Mouse (Mus musculus) liver, embryonic 16.5 days (tissue): ENCODE data around the gene Bcl11a. TPM values are rescaled to one million over a fixed set of nuclear protein-coding genes. Genes with fewer than 3 reads are reported as not detected.
A peak's percentile ranks its signal among the peaks of the same experiment; 100 is the strongest.

ENCODE experiments used
- ATAC-seq: fragments of 200-750 bp; cut with Nextera tagmentation; 2 replicates; pipeline ENCODE4 v1.8.0; 2017; ENCODE audit warnings: low read depth, mild to moderate bottlenecking, moderate number of reproducible peaks, moderate library complexity
- H3K27ac ChIP-seq: fragments of 300-500 bp; sonication (generic); 2 replicates; pipeline ENCODE4 v1.5.1; 2014; ENCODE audit warnings: mild to moderate bottlenecking, low read length
- H3K27me3 ChIP-seq: fragments of 300-500 bp; sonication (generic); 2 replicates; pipeline ENCODE4 v1.6.1; 2014; ENCODE audit warnings: low read depth, low read length, mixed read lengths; ENCODE audit not compliant: control insufficient read depth, insufficient read depth
- H3K36me3 ChIP-seq: fragments of 300-500 bp; sonication (generic); 2 replicates; pipeline ENCODE4 v1.6.1; 2014; ENCODE audit warnings: mild to moderate bottlenecking; ENCODE audit not compliant: control insufficient read depth, insufficient read depth
- H3K4me1 ChIP-seq: fragments of 300-500 bp; sonication (generic); 2 replicates; pipeline ENCODE4 v1.6.1; 2014; ENCODE audit warnings: low read depth, low read length, mixed read lengths; ENCODE audit not compliant: control insufficient read depth
- H3K4me2 ChIP-seq: fragments of 300-500 bp; sonication (generic); 2 replicates; pipeline ENCODE4 v1.6.1; 2014; ENCODE audit warnings: low read depth, low read length, mixed read lengths
- H3K4me3 ChIP-seq: fragments of 300-500 bp; sonication (generic); 2 replicates; pipeline ENCODE4 v1.5.1; 2014; ENCODE audit warnings: low read depth, mild to moderate bottlenecking, low read length
- H3K9ac ChIP-seq: fragments of 300-500 bp; sonication (generic); 2 replicates; pipeline ENCODE4 v1.6.1; 2014; ENCODE audit warnings: low read depth, low read length
- H3K9me3 ChIP-seq: fragments of 300-500 bp; sonication (generic); replicated peaks from 2 replicates; pipeline ENCODE4 v1.6.1; 2016; ENCODE audit warnings: low read length; ENCODE audit not compliant: control insufficient read depth
- WGBS: fragments of 180-500 bp; shearing (Covaris S2); extraction: QIAGEN DNeasy Blood & Tissue Kit; methylation state at CpG from one replicate; pipeline ENCODE4 v1.1.7; 2014; ENCODE audit not compliant: insufficient replicate concordance; 5-methylcytosine and 5-hydroxymethylcytosine counted together
- polyA plus RNA-seq: library from polyadenylated mRNA; unstranded; fragments of >200 nt; fragmentation: Nextera tagmentation; extraction: Ambion mirVana; gene quantifications from 2 replicates; pipeline ENCODE4 v1.2.1, GENCODE M21; 2015

Bcl11a gene
- polyA plus RNA-seq, 1 experiment from 2014 or later = 17.7 TPM

DNA sequence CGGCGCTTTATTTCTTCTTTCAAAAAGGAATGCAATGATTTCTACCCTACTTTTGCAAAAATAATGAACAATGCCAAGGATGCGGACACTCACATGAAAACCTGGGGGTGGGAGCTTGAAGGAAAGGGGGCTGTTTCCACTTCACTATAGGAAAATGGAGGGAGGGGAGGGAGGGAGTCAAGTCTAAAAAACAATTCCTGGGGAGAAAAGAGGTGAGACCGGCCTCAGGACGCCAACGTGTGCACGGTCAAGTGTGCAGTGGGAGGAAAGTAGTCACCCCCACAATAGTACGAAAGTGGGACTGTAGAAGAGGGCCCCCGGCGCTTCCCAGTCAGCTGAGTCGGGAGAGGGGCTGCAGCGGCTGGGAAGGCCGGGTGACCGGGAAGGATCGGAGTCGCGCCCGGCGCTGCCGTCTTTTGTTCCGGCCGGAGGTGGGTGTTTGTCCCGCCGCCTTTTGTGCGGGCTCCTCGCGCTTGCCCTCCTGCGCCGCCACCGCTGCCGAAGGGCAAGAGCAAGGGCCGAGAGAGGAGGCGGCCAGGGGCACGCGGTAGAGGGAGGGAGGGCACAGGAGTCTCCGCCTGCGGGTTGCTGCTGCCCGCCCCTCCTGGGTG lies 955 bp downstream of the Bcl11a start:
- H3K4me1 ChIP-seq = peaks cover 29% of the 10 kb centered on the region
- peak overlapping the region; percentile 75 for H3K4me3 ChIP-seq
- H3K36me3 ChIP-seq = no peaks in the 10 kb centered on the region
- peak overlapping the region; percentile 68 for H3K9ac ChIP-seq
- ATAC-seq = 0 out of 2 replicates have a peak, but pooled peaks have one; percentile 20
- H3K27ac ChIP-seq = peak overlapping the region; percentile 35
- H3K9me3 ChIP-seq = no peaks in the 10 kb centered on the region
- peaks cover 13% of the 10 kb centered on the region for H3K27me3 ChIP-seq
- peak overlapping the region; percentile 99 for H3K4me2 ChIP-seq
- under 1% methylated on average over 38 of the region's 38 CpGs for WGBS

DNA sequence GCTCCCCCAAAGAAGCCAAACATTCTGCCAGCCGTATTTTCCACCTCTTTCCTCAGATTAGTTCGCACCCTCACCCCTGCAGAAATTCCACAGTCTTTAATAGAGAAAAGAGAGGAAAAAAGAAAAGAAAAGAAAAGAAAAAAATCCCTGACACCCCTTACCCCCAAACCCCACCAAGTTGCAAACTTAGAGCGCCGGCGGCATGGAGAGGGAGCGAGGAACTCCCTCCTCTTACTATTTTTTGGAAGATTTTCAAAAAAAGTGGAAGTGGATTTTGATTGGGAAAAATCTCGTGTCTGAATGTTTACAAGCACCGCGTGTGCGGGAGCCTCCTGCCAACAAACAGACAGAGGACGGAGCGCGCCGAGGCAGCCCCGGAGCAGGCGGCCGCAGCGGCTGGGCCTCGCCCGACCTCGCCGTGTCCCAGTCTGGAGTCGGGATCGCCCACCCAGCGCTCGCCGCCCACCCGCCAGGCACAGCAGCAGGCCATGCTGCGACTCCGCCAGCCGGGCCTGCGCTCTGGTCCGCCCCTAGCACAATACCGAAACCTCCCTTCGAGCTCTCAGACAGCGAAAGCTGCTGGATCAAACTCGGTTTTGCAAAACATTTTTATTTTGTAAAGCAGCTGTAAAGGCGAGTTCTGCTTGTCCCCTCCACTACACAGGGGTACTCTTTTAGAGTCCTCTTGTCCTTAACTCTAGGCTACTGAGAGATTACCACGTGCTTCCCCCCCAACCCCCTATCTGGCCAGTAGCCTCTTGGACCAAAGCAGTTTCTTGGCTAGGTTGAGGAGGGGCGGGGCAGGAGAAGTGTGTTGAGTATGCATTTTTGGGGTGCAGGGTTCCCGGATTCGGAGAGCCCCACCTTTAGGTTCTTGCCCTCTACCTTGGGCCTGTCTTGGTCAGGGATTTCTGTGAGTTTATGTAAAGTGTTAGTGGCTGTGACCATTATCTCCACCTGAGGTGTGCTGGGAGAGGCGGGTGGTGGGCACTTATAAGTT lies 1.8 kb downstream of the Bcl11a start:
- H3K9me3 ChIP-seq = no peaks in the 10 kb centered on the region
- under 1% methylated on average over 43 of the region's 43 CpGs for whole genome bisulfite sequencing

GRCm38 (mm10) chr11:24080541-24080940 lies 2.7 kb downstream of the Bcl11a start:
- ATAC-seq = peak; percentile 37
- WGBS = 0% methylated on average over 30 of the region's 30 CpGs
- peaks cover 24% of the 10 kb centered on the region for H3K4me1 ChIP-seq
- 0 out of 2 replicates have a peak, but pooled peaks cover 5% of the 10 kb centered on the region for H3K36me3 ChIP-seq
- H3K9me3 ChIP-seq = no peaks in the 10 kb centered on the region
- peak overlapping the region; percentile 99 for H3K4me2 ChIP-seq
- H3K27me3 ChIP-seq = peaks cover 3% of the 10 kb centered on the region; the same call in 1 of the 2 replicates
- peak overlapping the region; percentile 75 for H3K4me3 ChIP-seq
- peak overlapping the region; percentile 82 for H3K27ac ChIP-seq
- peak overlapping the region; percentile 68 for H3K9ac ChIP-seq

More for the DNA sequence above, 1.8 kb downstream of the Bcl11a start:
- Histone ChIP-seq H3K27me3 (peaks cover 5% of the 10 kb centered on the region), H3K4me1 (peaks cover 21% of the 10 kb centered on the region), H3K4me2 (peak overlapping the region; percentile 99), H3K27ac (peak overlapping the region; percentile 82), H3K36me3 (no peaks in the 10 kb centered on the region), H3K4me3 (peak overlapping the region; percentile 75), H3K9ac (peak overlapping the region; percentile 68)
- 0 out of 2 replicates have a peak, but pooled peaks have one; percentile 6 for ATAC-seq

GRCm38 (mm10) chr11:24081016-24081686 lies 3.3 kb downstream of the Bcl11a start:
- Histone ChIP-seq H3K9ac (peak overlapping the region; percentile 68), H3K27me3 (no peaks in the 10 kb centered on the region; the same call in 1 of the 2 replicates), H3K9me3 (no peaks in the 10 kb centered on the region), H3K36me3 (0 out of 2 replicates have a peak, but pooled peaks cover 9% of the 10 kb centered on the region), H3K4me2 (peak overlapping the region; percentile 99), H3K4me3 (peak overlapping the region; percentile 75), H3K4me1 (peaks cover 22% of the 10 kb centered on the region), H3K27ac (peak overlapping the region; percentile 82)
- peak; percentile 42 for ATAC-seq
- under 1% methylated on average over 35 of the region's 35 CpGs for WGBS

DNA sequence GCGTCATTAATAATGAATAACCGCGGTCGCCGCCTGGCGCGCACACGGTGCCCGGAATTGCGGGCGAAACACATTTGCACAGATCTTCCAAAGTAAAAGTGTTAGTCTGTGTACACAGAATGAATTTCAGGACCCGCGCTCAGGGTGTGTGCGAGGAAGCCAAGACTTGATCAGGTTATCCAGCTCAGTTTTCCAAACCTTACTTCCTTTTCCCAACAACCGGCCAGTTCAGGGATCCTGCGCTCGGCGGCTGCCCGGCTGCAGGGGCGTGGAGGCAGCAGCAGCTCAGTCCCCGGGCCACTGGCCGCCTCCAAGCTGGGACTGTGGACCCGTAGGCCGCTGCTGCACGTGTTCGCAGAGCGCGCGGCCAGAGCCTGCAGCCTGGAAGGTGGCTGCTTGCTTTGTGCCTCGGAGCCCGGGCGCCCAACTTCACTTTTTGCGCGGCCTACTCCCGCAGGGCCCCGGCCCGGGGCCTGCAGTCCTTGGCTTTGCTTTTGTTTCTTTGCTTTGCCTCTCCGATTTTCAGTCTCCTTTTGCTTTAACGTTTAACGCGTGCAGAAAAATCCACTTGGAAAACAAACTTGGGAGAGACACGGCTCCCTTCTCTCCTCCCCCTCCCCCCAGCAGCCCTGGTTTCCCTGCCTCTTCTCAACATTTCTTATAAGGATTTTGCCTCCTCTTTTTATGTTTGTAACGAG lies 4.0 kb downstream of the Bcl11a start:
- Histone ChIP-seq H3K9ac (peak overlapping the region; percentile 68), H3K4me3 (peak overlapping the region; percentile 75), H3K27me3 (no peaks in the 10 kb centered on the region; the same call in 1 of the 2 replicates), H3K4me1 (peaks cover 22% of the 10 kb centered on the region), H3K36me3 (peaks cover 12% of the 10 kb centered on the region; the same call in 1 of the 2 replicates), H3K27ac (peak overlapping the region; percentile 65), H3K4me2 (peak overlapping the region; percentile 99), H3K9me3 (no peaks in the 10 kb centered on the region)
- under 1% methylated on average over 43 of the region's 43 CpGs for WGBS
- peak; percentile 14; the same call in 1 of the 2 replicates for ATAC-seq

GRCm38 (mm10) chr11:24082385-24083075 lies 4.7 kb downstream of the Bcl11a start:
- WGBS = 13% methylated on average over 11 of the region's 11 CpGs
- Histone ChIP-seq H3K4me3 (peak overlapping the region; percentile 75), H3K9me3 (no peaks in the 10 kb centered on the region), H3K27me3 (no peaks in the 10 kb centered on the region; the same call in 1 of the 2 replicates), H3K4me1 (peaks cover 22% of the 10 kb centered on the region), H3K9ac (peak overlapping the region; percentile 68), H3K4me2 (peak overlapping the region; percentile 99), H3K27ac (no peak overlapping the region; the same call in 1 of the 2 replicates), H3K36me3 (peaks cover 12% of the 10 kb centered on the region; the same call in 1 of the 2 replicates)
- ATAC-seq = no peak

- Histone ChIP-seq H3K36me3 (peaks cover 12% of the 10 kb centered on the region; the same call in 1 of the 2 replicates), H3K9ac (peak overlapping the region; percentile 29), H3K27me3 (no peaks in the 10 kb centered on the region; the same call in 1 of the 2 replicates), H3K27ac (0 out of 2 replicates have a peak overlapping the region, but pooled peaks have one; percentile 1), H3K4me3 (peak overlapping the region; percentile 45), H3K4me2 (peak overlapping the region; percentile 52), H3K4me1 (peaks cover 22% of the 10 kb centered on the region), H3K9me3 (no peaks in the 10 kb centered on the region)
- WGBS = 32% methylated on average over 1 of the region's 1 CpGs
- no peak for ATAC-seq
Observed at GRCm38 (mm10) chr11:24083076-24083405, 5.2 kb downstream of the Bcl11a start.
